8 mouse cellular contexts compared by ENCODE assay signal in the genomic region with DNA sequence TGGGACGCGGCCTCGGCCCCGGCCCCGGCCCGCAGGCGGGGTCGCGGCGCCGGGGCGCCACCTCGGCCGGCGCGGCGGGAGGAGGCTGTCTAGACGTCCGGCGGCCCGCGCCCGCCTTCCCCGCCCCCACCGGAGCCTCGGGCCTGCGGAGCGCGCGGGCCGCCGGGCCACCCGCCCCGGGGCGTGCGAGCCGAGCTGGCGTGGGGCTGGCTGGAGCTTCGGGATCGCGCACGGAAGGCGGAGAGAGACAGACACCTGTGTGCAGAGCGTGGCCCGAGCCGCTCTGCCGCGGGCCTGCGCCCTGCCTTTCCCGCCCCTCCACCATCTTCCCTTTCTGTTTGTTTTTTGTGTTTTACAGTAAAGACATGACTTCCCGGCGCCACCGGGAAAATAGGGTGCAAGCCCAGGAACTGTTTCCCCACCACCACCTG. TPM values are rescaled to one million over a fixed set of nuclear protein-coding genes. Genes with fewer than 3 reads are reported as not detected.
A peak's percentile ranks its signal among the peaks of the same experiment; 100 is the strongest.
DNase-seq lines count a peak whose midpoint lies in the region; ATAC-seq and TF ChIP-seq lines count a peak whose summit lies in the region.

No protein-coding gene starts in this region.

- peak overlapping the region; percentile 90 for H3K9ac ChIP-seq in forebrain, embryonic 12.5 days
- peak overlapping the region; percentile 78 for H3K9ac ChIP-seq in neural tube, embryonic 15.5 days (replicated peaks)

- peak overlapping the region; percentile 72 for H3K4me2 ChIP-seq in forebrain, embryonic 12.5 days
- H3K4me2 ChIP-seq in neural tube, embryonic 15.5 days, result peak overlapping the region; percentile 69

- no peaks in the 10 kb centered on the region for H3K27me3 ChIP-seq in C2C12 (ENCODE audit: control insufficient read depth, insufficient read depth, insufficient read length)
- no peaks in the 10 kb centered on the region for H3K27me3 ChIP-seq in forebrain, embryonic 12.5 days
- no peaks in the 10 kb centered on the region for H3K27me3 ChIP-seq in neural tube, embryonic 15.5 days (replicated peaks)

- H3K79me3 ChIP-seq in C2C12 (ENCODE audit: low read depth), result peaks cover 49% of the 10 kb centered on the region

- peak overlapping the region; percentile 95 for H3K27ac ChIP-seq in bone marrow macrophage, adult 2 months (ENCODE audit: insufficient read depth, low read depth, low read length)
- peak overlapping the region; percentile 97 for H3K27ac ChIP-seq in forebrain, embryonic 12.5 days
- H3K27ac ChIP-seq in neural tube, embryonic 15.5 days (replicated peaks), result peak overlapping the region; percentile 95

- H3K79me2 ChIP-seq in C2C12 (ENCODE audit: control insufficient read depth, insufficient read depth), result peaks cover 84% of the 10 kb centered on the region

- TF ChIP-seq CTCF in C2C12 (IDR thresholded peaks at IDR 0.05; ENCODE audit: control insufficient read depth, insufficient read depth, insufficient read length), result no peak
- no peak for TF ChIP-seq CTCF in bone marrow macrophage, adult 2 months (IDR thresholded peaks at IDR 0.05; ENCODE audit: low read depth, low read length)
- TF ChIP-seq CTCF in lung, adult 2 months (IDR thresholded peaks at IDR 0.05; ENCODE audit: insufficient read depth, low read length), result no peak

- TF ChIP-seq POLR2A in bone marrow macrophage, adult 2 months (IDR thresholded peaks at IDR 0.05; ENCODE audit: borderline replicate concordance, low read depth, low read length), result no peak
- TF ChIP-seq POLR2A in lung, adult 2 months (IDR thresholded peaks at IDR 0.05; ENCODE audit: borderline replicate concordance, extremely low read depth, low read depth, low read length), result no peak

- peak overlapping the region; percentile 89 for H3ac ChIP-seq in C2C12 (ENCODE audit: control insufficient read depth, insufficient read length, low read depth)

- H3K4me1 ChIP-seq in bone marrow macrophage, adult 2 months (ENCODE audit: control insufficient read depth, insufficient read depth, low read length), result peaks cover 13% of the 10 kb centered on the region
- peaks cover 22% of the 10 kb centered on the region for H3K4me1 ChIP-seq in forebrain, embryonic 12.5 days
- peaks cover 7% of the 10 kb centered on the region for H3K4me1 ChIP-seq in lung, adult 2 months (ENCODE audit: control insufficient read depth, insufficient read depth, low read length)
- peaks cover 28% of the 10 kb centered on the region for H3K4me1 ChIP-seq in neural tube, embryonic 15.5 days

- peak; percentile 37 for ATAC-seq in forebrain, embryonic 12.5 days (ENCODE audit: low FRiP score)
- peak; percentile 33 for ATAC-seq in neural tube, embryonic 15.5 days (ENCODE audit: low FRiP score)

- intact Hi-C loops in heart, postnatal 14 days (cut with DNase I), result loop anchor here (1.0 to 5.0 kb wide), 2 partner anchors 21 to 80 kb away; partner anchors contain the start of gene 4930453N24Rik

- H3K36me3 ChIP-seq in C2C12 (ENCODE audit: control insufficient read depth, insufficient read depth), result peaks cover 44% of the 10 kb centered on the region
- H3K36me3 ChIP-seq in forebrain, embryonic 12.5 days (replicated peaks), result peaks cover 25% of the 10 kb centered on the region
- H3K36me3 ChIP-seq in neural tube, embryonic 15.5 days, result peaks cover 12% of the 10 kb centered on the region

- DNase-seq in heart, postnatal 14 days, result peak; percentile 64 to 75
- DNase-seq in layer of hippocampus, adult 18-20 months (ENCODE audit: low spot score in 2 of 2), result peak; percentile 9 to 35
- DNase-seq in lung, adult 2 months, result peak; percentile 48
- DNase-seq in testis, postnatal 10 days (ENCODE audit: low spot score), result peak; percentile 75

- 1% methylated on average over 47 of the region's 53 CpGs for WGBS in forebrain, embryonic 12.5 days
- WGBS in lung, adult 2 months, result under 1% methylated on average over 52 of the region's 53 CpGs
- 0% methylated on average over 13 of the region's 53 CpGs for WGBS in neural tube, embryonic 15.5 days

- peak overlapping the region; percentile 56 for H3K4me3 ChIP-seq in C2C12 (ENCODE audit: insufficient read depth, poor library complexity, severe bottlenecking)
- peak overlapping the region; percentile 81 for H3K4me3 ChIP-seq in bone marrow macrophage, adult 2 months (ENCODE audit: insufficient read depth, low read length)
- peak overlapping the region; percentile 93 for H3K4me3 ChIP-seq in forebrain, embryonic 12.5 days (replicated peaks)
- H3K4me3 ChIP-seq in lung, adult 2 months (replicated peaks; ENCODE audit: extremely low read depth, low read depth, low read length), result peak overlapping the region; percentile 98
- H3K4me3 ChIP-seq in neural tube, embryonic 15.5 days (replicated peaks), result peak overlapping the region; percentile 62

- H3K9me3 ChIP-seq in forebrain, embryonic 12.5 days, result no peaks in the 10 kb centered on the region
- H3K9me3 ChIP-seq in neural tube, embryonic 15.5 days (replicated peaks), result no peaks in the 10 kb centered on the region

TF ChIP-seq in C2C12, 6 proteins besides CTCF, POLR2A, EP300 and RAD21:
- TF ChIP-seq FOSL1 (IDR thresholded peaks at IDR 0.05; ENCODE audit: insufficient read depth, low read length, poor library complexity, severe bottlenecking), result no peak
- no peak for TF ChIP-seq CEBPB (IDR thresholded peaks at IDR 0.05; ENCODE audit: low read depth)
- no peak for TF ChIP-seq USF1 (IDR thresholded peaks at IDR 0.05; ENCODE audit: low read depth)
- no peak for TF ChIP-seq MYOD1 (IDR thresholded peaks at IDR 0.05; ENCODE audit: control insufficient read depth, insufficient read length, low read depth)
- no peak for TF ChIP-seq MYOG (IDR thresholded peaks at IDR 0.05; ENCODE audit: control insufficient read depth, extremely low read depth, insufficient read length)
- TF ChIP-seq MAX (IDR thresholded peaks at IDR 0.05), result no peak

RNA-seq across cellular contexts. Expression of gene Cggbp1, which starts 0.7 kb away (rescaled TPM):
- polyA plus RNA-seq in C2C12 (2012; fragmentation: generic; extraction: Trizol), result 21.9 TPM
- polyA plus RNA-seq in bone marrow macrophage, adult 2 months (2012; ENCODE audit: insufficient read depth, insufficient read length, missing spikeins), result 76.4 and 84.7 TPM in 2 replicates
- polyA plus RNA-seq in forebrain, embryonic 12.5 days (2016; fragmentation: Nextera tagmentation; extraction: Ambion mirVana), result 118 and 131 TPM in 2 replicates
- total RNA-seq in heart, postnatal 14 days (2021), result 10 to 100 TPM; 45.7 to 52.6 TPM
- 10 to 100 TPM; 62.7 to 64.9 TPM for total RNA-seq in layer of hippocampus, adult 18-20 months (2021)
- polyA plus RNA-seq in lung, adult 2 months (2012; rRNA removed), result 8.7 and 17.4 TPM in 2 replicates
- polyA plus RNA-seq in neural tube, embryonic 15.5 days (2015; fragmentation: Nextera tagmentation; extraction: Ambion mirVana), result 58.2 and 58.6 TPM in 2 replicates

RNA-seq across cellular contexts. Expression of gene Zfp654, which starts 1.0 kb away (rescaled TPM):
- polyA plus RNA-seq in C2C12 (2012; fragmentation: generic; extraction: Trizol), result 1.1 TPM
- polyA plus RNA-seq in bone marrow macrophage, adult 2 months (2012; ENCODE audit: insufficient read depth, insufficient read length, missing spikeins), result 7.5 and 7.9 TPM in 2 replicates
- polyA plus RNA-seq in forebrain, embryonic 12.5 days (2016; fragmentation: Nextera tagmentation; extraction: Ambion mirVana), result 9.6 and 10.4 TPM in 2 replicates
- total RNA-seq in heart, postnatal 14 days (2021), result 1 to 10 TPM; 9.6 to 10.0 TPM
- 10 to 100 TPM; 16.2 to 16.6 TPM for total RNA-seq in layer of hippocampus, adult 18-20 months (2021)
- polyA plus RNA-seq in lung, adult 2 months (2012; rRNA removed), result 0.75 and 1.2 TPM in 2 replicates
- 4.5 and 4.9 TPM in 2 replicates for polyA plus RNA-seq in neural tube, embryonic 15.5 days (2015; fragmentation: Nextera tagmentation; extraction: Ambion mirVana)

Comparison
In these comparisons a context has a peak if more than half of its experiments do, and no peak if none do; other contexts are left out.
1. Peak in every context shown above with its lines: DNase-seq, ATAC-seq, H3K4me3 ChIP-seq and H3K27ac ChIP-seq.
2. DNase-seq: peak in every context shown above with its lines; median percentile 75 in testis, postnatal 10 days; 70 in heart, postnatal 14 days; 48 in lung, adult 2 months; 22 in layer of hippocampus, adult 18-20 months.